Mouse (Mus musculus) embryonic facial prominence, embryonic 10.5 days (tissue): ENCODE results near the gene Tnfrsf4. TPM values are rescaled to one million over a fixed set of nuclear protein-coding genes. Genes with fewer than 3 reads are reported as not detected.
A peak's percentile ranks its signal among the peaks of the same experiment; 100 is the strongest.

Experiments
- DNase-seq: peaks from one replicate; pipeline ENCODE4 v3.0.0-alpha.2; 2017; ENCODE audit warnings: low spot score
- H3K27ac ChIP-seq: fragments of 300-500 bp; sonication (generic); replicated peaks from 2 replicates; pipeline ENCODE4 v1.5.1; 2016; ENCODE audit warnings: mild to moderate bottlenecking
- H3K27me3 ChIP-seq: fragments of 300-500 bp; sonication (generic); replicated peaks from 2 replicates; pipeline ENCODE4 v1.6.1; 2016; ENCODE audit warnings: low read depth, mild to moderate bottlenecking; ENCODE audit not compliant: poor library complexity, severe bottlenecking
- H3K36me3 ChIP-seq: fragments of 300-500 bp; sonication (generic); replicated peaks from 2 replicates; pipeline ENCODE4 v1.6.1; 2016; ENCODE audit warnings: mild to moderate bottlenecking, moderate library complexity
- H3K4me1 ChIP-seq: fragments of 300-500 bp; sonication (generic); 2 replicates; pipeline ENCODE4 v1.6.1; 2016
- H3K4me3 ChIP-seq: fragments of 300-500 bp; sonication (generic); 2 replicates; pipeline ENCODE4 v1.5.1; 2016; ENCODE audit warnings: mild to moderate bottlenecking, moderate library complexity
- H3K9me3 ChIP-seq: fragments of 300-500 bp; sonication (generic); 2 replicates; pipeline ENCODE4 v1.6.1; 2016; ENCODE audit warnings: mild to moderate bottlenecking
- WGBS: fragments of 180-500 bp; shearing (Covaris S2); methylation state at CpG from one replicate; pipeline ENCODE4 v1.1.7; 2016; 5-methylcytosine and 5-hydroxymethylcytosine counted together
- polyA plus RNA-seq: library from polyadenylated mRNA; unstranded; fragments of >200 nt; fragmentation: Nextera tagmentation; extraction: Ambion mirVana; gene quantifications from 2 replicates; pipeline ENCODE4 v1.2.1, GENCODE M21; 2016

Tnfrsf4 gene
- polyA plus RNA-seq, 1 experiment from 2014 or later: 1.4 TPM

DNA sequence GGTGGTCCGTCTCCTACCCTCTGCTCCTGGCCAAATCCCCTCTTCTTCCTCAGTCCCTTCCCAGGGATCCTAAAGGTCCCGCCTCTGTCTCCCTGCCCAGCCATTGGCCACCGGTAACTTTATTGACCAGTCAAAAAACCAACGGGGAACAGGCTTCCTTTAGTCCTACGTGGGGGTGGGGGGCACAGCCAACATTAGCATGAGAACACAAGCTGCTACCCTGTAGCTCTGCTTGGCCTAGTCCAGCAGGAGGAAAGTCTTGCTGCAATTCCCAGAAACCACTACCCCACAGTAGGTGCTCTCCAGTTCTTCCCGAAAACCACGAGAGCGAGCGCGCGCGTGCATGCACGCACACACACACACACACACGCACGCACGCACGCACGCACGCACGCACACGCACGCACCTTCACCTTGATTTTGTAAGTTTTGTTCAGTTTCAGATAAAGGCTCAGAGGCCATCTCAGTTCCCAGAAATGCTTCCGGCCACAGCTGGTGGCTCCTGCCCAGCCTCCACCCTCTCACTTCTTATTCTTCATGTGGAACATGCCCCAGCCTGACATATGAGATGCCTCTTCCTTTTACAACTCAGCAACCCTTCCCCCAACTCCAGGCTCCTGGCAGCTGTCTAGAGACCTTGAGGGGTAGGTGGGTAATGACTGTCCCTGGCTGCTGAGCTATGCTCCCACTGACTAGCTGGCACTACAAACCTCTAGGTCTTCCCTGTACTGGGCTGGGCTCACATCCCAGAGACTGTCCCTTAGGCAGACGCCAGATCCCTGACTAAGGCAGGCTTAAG lies 18.1 kb downstream of the Tnfrsf4 start:
- WGBS: 1% methylated on average over 24 of the region's 24 CpGs
- Histone ChIP-seq H3K9me3 (no peaks in the 10 kb centered on the region), H3K27me3 (peaks cover 30% of the 10 kb centered on the region), H3K4me1 (peaks cover 49% of the 10 kb centered on the region), H3K27ac (peak overlapping the region; percentile 92), H3K4me3 (peak overlapping the region; percentile 65), H3K36me3 (peaks cover 31% of the 10 kb centered on the region)
- peak; percentile 86 for DNase-seq

DNA sequence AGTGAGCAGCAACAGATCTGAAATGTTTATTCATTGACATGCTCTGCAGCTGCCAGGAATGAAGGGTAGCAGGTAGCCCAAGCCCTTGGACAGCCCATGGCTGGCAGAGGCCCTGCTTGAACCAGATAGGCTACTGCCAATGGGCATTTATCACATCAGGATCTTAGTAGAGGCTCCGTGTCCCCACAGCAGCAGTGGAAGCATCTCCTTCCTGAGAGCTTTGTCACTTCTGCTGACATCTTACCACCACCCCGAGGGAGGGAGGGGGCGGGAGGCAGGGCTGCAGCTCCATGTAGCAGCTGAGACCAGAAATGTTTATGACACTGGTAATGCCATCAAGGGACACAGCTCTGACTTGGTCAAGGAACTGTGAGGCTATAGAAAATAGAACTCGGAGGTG lies 19.2 kb downstream of the Tnfrsf4 start:
- peaks cover 49% of the 10 kb centered on the region for H3K4me1 ChIP-seq
- peaks cover 20% of the 10 kb centered on the region for H3K36me3 ChIP-seq
- H3K4me3 ChIP-seq: peak overlapping the region; percentile 65
- H3K27ac ChIP-seq: peak overlapping the region; percentile 92
- 91% methylated on average over 4 of the region's 4 CpGs for WGBS
- DNase-seq: no peak
- H3K9me3 ChIP-seq: no peaks in the 10 kb centered on the region
- peaks cover 30% of the 10 kb centered on the region for H3K27me3 ChIP-seq

DNA sequence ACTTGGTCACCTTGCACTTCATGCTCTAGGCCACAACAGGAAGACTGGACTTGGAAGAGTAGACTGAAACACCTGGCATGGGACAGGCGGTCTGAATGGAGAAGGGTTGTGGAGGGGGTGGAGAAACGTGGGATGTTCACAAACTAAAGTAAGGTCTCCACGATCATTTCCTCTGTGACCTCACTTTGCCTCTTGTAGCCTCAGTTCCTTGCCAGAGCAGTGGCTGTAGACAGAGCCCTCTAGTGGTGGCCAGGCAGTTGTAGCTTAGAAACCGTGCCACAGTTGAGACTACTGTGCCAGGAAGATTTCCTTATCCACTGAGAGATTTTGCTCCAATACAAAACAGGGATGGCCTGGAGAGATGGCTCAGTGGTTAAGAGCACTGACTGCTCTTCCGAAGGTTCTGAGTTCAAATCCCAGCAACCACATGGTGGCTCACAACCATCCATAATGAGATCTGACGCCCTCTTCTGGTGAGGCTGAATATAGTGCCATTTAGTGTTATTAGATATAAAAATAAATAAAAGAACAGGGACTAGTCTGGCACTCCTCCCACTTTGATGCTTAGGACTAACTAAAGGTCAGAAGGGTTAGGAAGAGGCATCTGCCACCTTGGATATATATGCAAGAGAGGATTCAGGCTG lies 20.0 kb downstream of the Tnfrsf4 start:
- Histone ChIP-seq H3K27ac (no peak overlapping the region), H3K9me3 (no peaks in the 10 kb centered on the region), H3K4me3 (no peak overlapping the region), H3K27me3 (peaks cover 30% of the 10 kb centered on the region), H3K36me3 (peaks cover 13% of the 10 kb centered on the region), H3K4me1 (peaks cover 49% of the 10 kb centered on the region)
- WGBS: 44% methylated on average over 6 of the region's 6 CpGs
- peak; percentile 55 for DNase-seq

DNA sequence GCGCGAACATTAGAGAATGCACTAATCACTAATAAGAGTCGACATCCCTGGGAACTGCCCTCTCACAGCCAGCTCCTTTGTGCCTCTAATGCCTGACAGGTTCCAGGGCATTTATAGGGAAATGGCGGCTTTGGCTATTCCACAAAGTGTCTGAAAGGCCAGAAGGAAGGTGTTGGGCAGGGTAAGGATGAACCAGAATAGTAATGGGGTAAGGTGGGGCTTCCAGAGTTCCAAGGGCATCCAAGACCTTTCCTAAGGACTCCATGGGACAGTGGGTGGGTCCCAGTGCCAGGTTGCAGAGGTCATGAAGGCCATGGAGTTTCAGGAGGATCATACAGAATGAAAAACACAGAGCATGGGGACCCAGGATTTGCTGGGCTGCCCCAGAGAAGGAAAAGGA lies 20.7 kb downstream of the Tnfrsf4 start:
- WGBS: 59% methylated on average over 4 of the region's 4 CpGs
- H3K36me3 ChIP-seq: peaks cover 8% of the 10 kb centered on the region
- H3K9me3 ChIP-seq: no peaks in the 10 kb centered on the region
- no peak for DNase-seq
- H3K27me3 ChIP-seq: peaks cover 30% of the 10 kb centered on the region
- H3K27ac ChIP-seq: no peak overlapping the region
- peaks cover 49% of the 10 kb centered on the region for H3K4me1 ChIP-seq
- peak overlapping the region; percentile 48; the same call in 1 of the 2 replicates for H3K4me3 ChIP-seq

DNA sequence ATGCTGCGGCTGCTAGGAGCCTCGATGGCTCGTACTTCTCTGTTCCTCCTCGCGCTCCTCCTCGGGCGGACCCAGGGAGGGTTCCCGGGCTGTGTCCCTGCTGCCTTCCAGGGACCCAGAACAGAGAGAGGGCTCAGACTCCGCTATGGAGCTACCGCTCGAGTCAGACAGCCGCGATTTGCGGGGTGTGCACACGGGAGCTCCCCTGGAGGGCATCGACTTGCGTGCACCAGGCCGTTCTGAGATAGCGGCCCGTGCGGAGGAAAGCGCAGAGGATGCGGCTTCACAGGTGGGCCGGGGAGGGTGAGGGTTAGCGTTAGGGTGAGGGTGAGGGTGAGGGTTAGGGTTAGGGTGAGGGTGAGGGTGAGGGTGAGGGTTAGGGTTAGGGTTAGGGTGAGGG lies 21.3 kb downstream of the Tnfrsf4 start:
- peaks cover 30% of the 10 kb centered on the region for H3K27me3 ChIP-seq
- H3K4me1 ChIP-seq: peaks cover 49% of the 10 kb centered on the region
- no peak overlapping the region for H3K27ac ChIP-seq
- H3K36me3 ChIP-seq: peaks cover 2% of the 10 kb centered on the region; the same call in 1 of the 2 replicates
- DNase-seq: peak; percentile 37
- peak overlapping the region; percentile 48 for H3K4me3 ChIP-seq
- WGBS: 7% methylated on average over 25 of the region's 25 CpGs
- H3K9me3 ChIP-seq: no peaks in the 10 kb centered on the region

DNA sequence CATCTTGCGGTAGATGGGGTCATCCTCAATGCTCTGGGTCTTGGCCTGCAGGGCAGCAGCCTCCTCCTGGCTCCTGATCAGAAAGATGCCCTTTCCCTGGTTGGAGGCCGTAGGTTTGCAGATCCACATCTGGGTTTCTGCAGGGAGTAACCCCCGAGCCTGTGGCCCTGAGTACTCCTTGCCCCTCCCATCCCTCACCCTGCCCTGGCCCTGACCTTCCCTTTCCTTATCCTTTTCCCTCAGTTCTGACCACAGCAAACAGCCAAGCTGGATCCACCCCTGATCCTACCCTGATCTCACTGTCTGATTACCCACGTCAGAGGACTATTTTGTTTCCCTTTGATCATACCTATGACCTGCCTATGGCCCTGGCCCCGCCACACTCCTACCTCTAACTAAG lies 31.1 kb downstream of the Tnfrsf4 start:
- DNase-seq: no peak
- 58% methylated on average over 5 of the region's 5 CpGs for WGBS
- Histone ChIP-seq H3K36me3 (no peaks in the 10 kb centered on the region), H3K4me1 (peaks cover 10% of the 10 kb centered on the region), H3K27ac (no peak overlapping the region), H3K27me3 (no peaks in the 10 kb centered on the region), H3K4me3 (no peak overlapping the region), H3K9me3 (no peaks in the 10 kb centered on the region)

DNA sequence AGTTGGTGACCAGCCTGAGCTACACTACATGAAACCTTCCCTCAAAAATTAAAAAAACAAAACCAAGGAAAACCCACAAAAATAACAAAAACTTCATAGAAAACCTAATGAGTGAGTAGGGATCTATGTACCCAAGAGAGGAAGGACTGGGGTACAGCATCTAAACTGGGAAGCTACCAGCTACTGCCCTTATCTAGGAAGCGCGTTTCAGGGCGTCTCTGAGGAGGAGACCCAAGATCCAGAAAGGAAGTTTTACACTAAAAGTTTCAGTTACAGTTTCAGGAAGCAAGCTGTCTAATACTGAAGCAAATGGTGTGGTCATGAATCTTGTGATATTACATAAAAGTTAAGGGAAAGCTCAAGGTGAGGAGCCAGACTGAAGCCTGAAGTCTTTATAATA lies 36.1 kb downstream of the Tnfrsf4 start:
- no peak overlapping the region for H3K4me3 ChIP-seq
- 82% methylated on average over 3 of the region's 3 CpGs for WGBS

DNA sequence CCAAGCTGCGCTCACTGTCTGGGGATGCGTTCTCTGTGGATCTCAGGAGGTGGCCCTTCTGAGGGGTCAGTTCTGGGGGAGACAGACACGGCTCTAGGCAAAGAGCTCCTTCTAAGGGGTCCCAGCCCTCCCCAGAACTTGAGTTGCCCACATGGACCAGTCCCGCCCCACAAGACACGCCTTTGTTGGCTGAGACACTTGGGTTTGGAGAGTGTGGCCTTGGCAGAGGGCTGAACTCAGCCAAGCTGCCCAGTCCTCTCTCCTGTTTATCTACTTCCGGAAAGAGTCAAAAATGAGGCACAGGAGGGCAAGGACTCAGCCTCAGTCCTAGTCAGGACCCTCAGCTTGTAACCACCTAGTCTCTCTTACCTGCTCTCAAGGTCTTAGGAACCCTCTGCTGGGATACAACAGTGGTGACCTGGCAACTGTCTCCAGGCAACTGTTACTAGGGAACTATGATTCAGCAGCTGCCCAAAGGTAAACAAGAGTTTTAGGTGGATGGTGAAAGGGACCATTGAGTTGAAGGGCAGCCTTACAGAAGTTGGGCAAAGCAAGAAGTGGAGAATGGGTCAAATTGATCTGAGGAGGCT lies 36.8 kb downstream of the Tnfrsf4 start:
- Histone ChIP-seq H3K4me1 (peaks cover 8% of the 10 kb centered on the region), H3K4me3 (no peak overlapping the region), H3K27me3 (no peaks in the 10 kb centered on the region), H3K36me3 (no peaks in the 10 kb centered on the region; the same call in 1 of the 2 replicates), H3K9me3 (no peaks in the 10 kb centered on the region), H3K27ac (no peak overlapping the region)
- 67% methylated on average over 6 of the region's 6 CpGs for WGBS
- no peak for DNase-seq

More for the DNA sequence above, 36.1 kb downstream of the Tnfrsf4 start:
- H3K27ac ChIP-seq: no peak overlapping the region
- H3K27me3 ChIP-seq: no peaks in the 10 kb centered on the region
- DNase-seq: no peak
- peaks cover 9% of the 10 kb centered on the region for H3K4me1 ChIP-seq
- no peaks in the 10 kb centered on the region for H3K9me3 ChIP-seq
- H3K36me3 ChIP-seq: no peaks in the 10 kb centered on the region

DNA sequence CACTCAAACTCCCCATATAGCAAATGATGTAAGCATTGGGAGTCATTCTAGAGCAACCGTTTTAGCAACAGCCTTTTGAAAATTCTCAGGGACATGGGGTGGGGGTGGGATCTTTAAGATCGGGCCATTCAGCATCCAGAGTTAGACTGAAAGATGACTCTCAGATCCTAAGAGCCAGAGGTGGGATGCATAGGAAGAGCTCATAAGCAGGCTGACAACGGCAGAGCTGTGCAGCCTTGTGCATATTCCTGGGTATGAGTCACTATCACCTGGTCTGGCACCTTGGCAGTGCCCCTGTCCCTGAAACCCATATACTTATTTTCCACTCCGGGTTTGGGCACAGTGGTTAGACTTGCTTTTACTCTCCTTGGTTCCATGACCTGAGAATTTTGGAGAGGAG lies 39.5 kb downstream of the Tnfrsf4 start:
- WGBS: 84% methylated on average over 4 of the region's 4 CpGs
- Histone ChIP-seq H3K36me3 (no peaks in the 10 kb centered on the region; the same call in 1 of the 2 replicates), H3K4me1 (peaks cover 12% of the 10 kb centered on the region), H3K27ac (no peak overlapping the region), H3K27me3 (no peaks in the 10 kb centered on the region), H3K9me3 (no peaks in the 10 kb centered on the region), H3K4me3 (no peak overlapping the region)
- DNase-seq: no peak

DNA sequence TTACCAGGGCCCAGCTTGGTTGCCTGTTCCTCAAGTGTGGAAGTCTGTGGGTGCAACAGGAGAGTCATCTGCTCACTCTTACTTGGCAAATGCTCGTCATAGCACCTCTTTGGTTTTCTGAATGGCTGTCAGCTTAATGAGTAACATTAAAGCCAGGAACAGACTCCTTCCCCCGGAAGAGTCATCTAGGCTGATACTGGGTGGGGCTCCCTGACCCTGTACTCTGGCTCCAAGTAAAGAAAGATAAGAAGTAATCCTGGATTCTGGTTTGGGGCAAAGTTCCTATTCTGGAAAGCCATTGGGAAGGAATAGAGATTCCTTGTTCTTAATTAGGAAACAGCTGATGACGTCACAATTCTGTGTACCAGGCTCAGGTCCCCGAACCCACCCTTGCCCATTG lies 40.5 kb downstream of the Tnfrsf4 start:
- no peaks in the 10 kb centered on the region for H3K9me3 ChIP-seq
- no peaks in the 10 kb centered on the region; the same call in 1 of the 2 replicates for H3K36me3 ChIP-seq
- H3K4me1 ChIP-seq: peaks cover 12% of the 10 kb centered on the region
- 0 out of 2 replicates have a peak, but pooled peaks cover 4% of the 10 kb centered on the region for H3K27me3 ChIP-seq
- WGBS: 89% methylated on average over 4 of the region's 4 CpGs
- H3K27ac ChIP-seq: no peak overlapping the region
- no peak overlapping the region for H3K4me3 ChIP-seq
- DNase-seq: no peak

DNA sequence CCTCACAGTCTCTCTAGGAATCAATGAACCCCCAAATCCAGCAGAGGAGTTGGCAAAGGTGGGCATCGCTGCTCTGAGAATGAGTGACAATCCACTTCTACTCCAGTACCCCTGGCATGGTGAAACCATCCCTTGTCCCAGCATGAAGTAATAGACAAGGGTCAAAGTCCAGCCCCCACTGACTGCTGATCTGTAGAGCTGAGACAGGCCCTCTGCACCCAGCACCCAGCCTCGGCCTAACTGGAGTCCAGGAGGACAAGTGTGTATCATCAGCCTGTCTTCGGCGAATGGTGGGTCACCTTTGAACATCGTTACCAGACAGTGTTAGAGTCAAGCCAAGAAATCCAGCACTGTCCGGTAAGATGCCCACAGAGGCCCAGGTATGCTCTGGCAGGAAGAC lies 41.0 kb downstream of the Tnfrsf4 start:
- no peaks in the 10 kb centered on the region; the same call in 1 of the 2 replicates for H3K36me3 ChIP-seq
- no peak overlapping the region for H3K4me3 ChIP-seq
- H3K27me3 ChIP-seq: 0 out of 2 replicates have a peak, but pooled peaks cover 4% of the 10 kb centered on the region
- H3K27ac ChIP-seq: no peak overlapping the region
- DNase-seq: no peak
- H3K9me3 ChIP-seq: no peaks in the 10 kb centered on the region
- H3K4me1 ChIP-seq: peaks cover 12% of the 10 kb centered on the region
- 93% methylated on average over 6 of the region's 6 CpGs for WGBS

DNA sequence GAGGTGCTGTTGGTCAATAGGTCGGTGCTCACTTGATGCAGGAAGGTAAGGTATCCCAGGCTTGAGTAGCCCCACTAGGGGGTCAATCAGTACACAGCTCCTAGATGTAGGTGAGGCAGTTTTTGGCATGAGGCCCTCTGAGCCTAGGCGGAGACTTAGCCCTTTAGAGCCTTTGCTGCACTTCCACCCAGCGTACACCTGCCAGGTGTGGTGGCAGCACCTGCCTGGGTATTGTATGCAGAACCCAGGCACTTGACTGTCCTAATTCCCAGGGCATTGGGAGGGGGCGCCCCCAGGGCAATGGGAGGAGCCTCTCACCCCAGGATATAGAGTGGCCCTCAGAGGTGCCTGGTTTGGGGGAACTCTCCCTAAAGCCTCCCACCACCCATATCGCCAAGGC lies 41.5 kb downstream of the Tnfrsf4 start:
- peaks cover 14% of the 10 kb centered on the region for H3K4me1 ChIP-seq
- 0 out of 2 replicates have a peak, but pooled peaks cover 4% of the 10 kb centered on the region for H3K27me3 ChIP-seq
- no peak for DNase-seq
- H3K4me3 ChIP-seq: no peak overlapping the region
- no peaks in the 10 kb centered on the region; the same call in 1 of the 2 replicates for H3K36me3 ChIP-seq
- WGBS: 89% methylated on average over 5 of the region's 5 CpGs
- H3K9me3 ChIP-seq: no peaks in the 10 kb centered on the region
- H3K27ac ChIP-seq: no peak overlapping the region
